Mouse (Mus musculus) forebrain, postnatal 0 days (tissue): ENCODE data around the gene Btf3l4. TPM values are rescaled to one million over a fixed set of nuclear protein-coding genes. Genes with fewer than 3 reads are reported as not detected.

Source experiments
- ATAC-seq: fragments of 200-750 bp; cut with Nextera tagmentation; 2 replicates; pipeline ENCODE4 v1.8.0; 2017; ENCODE audit warnings: mild to moderate bottlenecking, moderate library complexity
- DNase-seq: peaks from one replicate; pipeline ENCODE4 v3.0.0-alpha.2; 2015
- H3K27ac ChIP-seq: fragments of 300-500 bp; sonication (generic); 2 replicates; pipeline ENCODE4 v1.5.1; 2014; ENCODE audit warnings: low read depth, mild to moderate bottlenecking, antibody characterized with exemption, low read length, moderate library complexity, mixed read lengths
- H3K27me3 ChIP-seq: fragments of 300-500 bp; sonication (generic); 2 replicates; pipeline ENCODE4 v1.6.1; 2014; ENCODE audit warnings: mild to moderate bottlenecking, low read length, mixed read lengths; ENCODE audit not compliant: insufficient read depth
- H3K36me3 ChIP-seq: fragments of 300-500 bp; sonication (generic); 2 replicates; pipeline ENCODE4 v1.6.1; 2014; ENCODE audit warnings: mild to moderate bottlenecking, moderate library complexity; ENCODE audit not compliant: insufficient read depth
- H3K4me1 ChIP-seq: fragments of 300-500 bp; sonication (generic); 2 replicates; pipeline ENCODE4 v1.6.1; 2014; ENCODE audit warnings: antibody characterized with exemption; ENCODE audit not compliant: insufficient read depth
- H3K4me2 ChIP-seq: fragments of 300-500 bp; sonication (generic); 2 replicates; pipeline ENCODE4 v1.6.1; 2014; ENCODE audit warnings: low read depth, mild to moderate bottlenecking, moderate library complexity
- H3K4me3 ChIP-seq: fragments of 300-500 bp; sonication (generic); 2 replicates; pipeline ENCODE4 v1.5.1; 2014; ENCODE audit warnings: low read depth, low read length, mixed read lengths
- H3K9ac ChIP-seq: fragments of 300-500 bp; sonication (generic); 2 replicates; pipeline ENCODE4 v1.6.1; 2014; ENCODE audit warnings: mild to moderate bottlenecking
- H3K9me3 ChIP-seq: fragments of 300-500 bp; sonication (generic); 2 replicates; pipeline ENCODE4 v1.6.1; 2016; ENCODE audit warnings: low read length
- CTCF ChIP-seq: sonication (generic); IDR thresholded peaks from 2 replicates; pipeline ENCODE4 v1.5.1; 2016; ENCODE audit warnings: antibody characterized with exemption, control low read depth, low read depth
- WGBS: fragments of 180-500 bp; shearing (Covaris S2); extraction: QIAGEN DNeasy Blood & Tissue Kit; methylation state at CpG from one replicate; pipeline ENCODE4 v1.1.7; 2014; 5-methylcytosine and 5-hydroxymethylcytosine counted together
- polyA plus RNA-seq: library from polyadenylated mRNA; unstranded; fragments of >200 nt; fragmentation: Nextera tagmentation; extraction: Ambion mirVana; gene quantifications from 2 replicates; pipeline ENCODE4 v1.2.1, GENCODE M21; 2015
- total RNA-seq: library from RNA; depleted of rRNA; stranded (reverse); fragments of >200 nt; gene quantifications from 2 replicates; pipeline ENCODE4 v1.2.3, GENCODE M21; 2014

Btf3l4 gene
- total and polyA plus RNA-seq, 2 experiments from 2014 or later, result 164 to 186 TPM

GRCm38 (mm10) chr4:108811550-108811949 is 21.9 kb downstream of the Btf3l4 start:
- Histone ChIP-seq H3K9me3 (no peaks in the 10 kb centered on the region), H3K36me3 (peaks cover 10% of the 10 kb centered on the region; the same call in 1 of the 2 replicates), H3K4me1 (no peaks in the 10 kb centered on the region), H3K27me3 (no peaks in the 10 kb centered on the region), H3K4me2 (no peak overlapping the region), H3K27ac (no peak overlapping the region), H3K9ac (no peak overlapping the region), H3K4me3 (no peak overlapping the region)
- TF ChIP-seq CTCF, result no peak
- ATAC-seq (peak; percentile 36), DNase-seq (no peak)
- 67% methylated on average over 6 of the region's 6 CpGs for WGBS

- ATAC-seq (0 out of 2 replicates have a peak, but pooled peaks have one; percentile 20), DNase-seq (no peak)
- no peak overlapping the region for H3K4me2 ChIP-seq
- no peaks in the 10 kb centered on the region for H3K27me3 ChIP-seq
- H3K9me3 ChIP-seq, result no peaks in the 10 kb centered on the region
- TF ChIP-seq CTCF, result no peak
- peaks cover 10% of the 10 kb centered on the region; the same call in 1 of the 2 replicates for H3K36me3 ChIP-seq
- no peak overlapping the region for H3K9ac ChIP-seq
- no peak overlapping the region for H3K4me3 ChIP-seq
- 71% methylated on average over 4 of the region's 4 CpGs for WGBS
- no peak overlapping the region for H3K27ac ChIP-seq
- no peaks in the 10 kb centered on the region for H3K4me1 ChIP-seq
Observed at GRCm38 (mm10) chr4:108811142-108811541, 22.3 kb downstream of the Btf3l4 start.

GRCm38 (mm10) chr4:108803535-108803934 is 29.9 kb downstream of the Btf3l4 start:
- Histone ChIP-seq H3K27me3 (no peaks in the 10 kb centered on the region), H3K36me3 (no peaks in the 10 kb centered on the region), H3K27ac (no peak overlapping the region), H3K4me3 (no peak overlapping the region), H3K9me3 (no peaks in the 10 kb centered on the region), H3K4me1 (no peaks in the 10 kb centered on the region), H3K4me2 (no peak overlapping the region), H3K9ac (no peak overlapping the region)
- WGBS, result 74% methylated on average over 2 of the region's 2 CpGs
- ATAC-seq, result no peak
- TF ChIP-seq CTCF, result no peak
- DNase-seq, result no peak

GRCm38 (mm10) chr4:108798083-108798830 is 35.2 kb downstream of the Btf3l4 start:
- WGBS, result 53% methylated on average over 2 of the region's 2 CpGs
- DNase-seq (peak; percentile 69), ATAC-seq (peak; percentile 63)
- H3K4me1 ChIP-seq, result no peaks in the 10 kb centered on the region
- no peaks in the 10 kb centered on the region for H3K9me3 ChIP-seq
- no peak overlapping the region for H3K27ac ChIP-seq
- H3K4me2 ChIP-seq, result no peak overlapping the region
- no peaks in the 10 kb centered on the region for H3K36me3 ChIP-seq
- H3K9ac ChIP-seq, result no peak overlapping the region
- peak; percentile 72 for TF ChIP-seq CTCF
- H3K4me3 ChIP-seq, result no peak overlapping the region
- no peaks in the 10 kb centered on the region for H3K27me3 ChIP-seq

- H3K36me3 ChIP-seq, result no peaks in the 10 kb centered on the region
- H3K4me3 ChIP-seq, result no peak overlapping the region
- H3K4me2 ChIP-seq, result no peak overlapping the region
- no peak overlapping the region for H3K27ac ChIP-seq
- WGBS, result 75% methylated on average over 4 of the region's 4 CpGs
- TF ChIP-seq CTCF, result no peak
- no peaks in the 10 kb centered on the region for H3K9me3 ChIP-seq
- ATAC-seq (no peak), DNase-seq (no peak)
- H3K27me3 ChIP-seq, result no peaks in the 10 kb centered on the region
- no peaks in the 10 kb centered on the region for H3K4me1 ChIP-seq
- no peak overlapping the region for H3K9ac ChIP-seq
Observed at GRCm38 (mm10) chr4:108796701-108797100, 36.7 kb downstream of the Btf3l4 start.

- H3K36me3 ChIP-seq, result no peaks in the 10 kb centered on the region
- no peak for TF ChIP-seq CTCF
- no peaks in the 10 kb centered on the region for H3K4me1 ChIP-seq
- no peak overlapping the region for H3K4me2 ChIP-seq
- no peaks in the 10 kb centered on the region for H3K9me3 ChIP-seq
- DNase-seq (no peak), ATAC-seq (no peak)
- no peak overlapping the region for H3K9ac ChIP-seq
- H3K4me3 ChIP-seq, result no peak overlapping the region
- 50% methylated on average over 1 of the region's 1 CpGs for WGBS
- no peak overlapping the region for H3K27ac ChIP-seq
- no peaks in the 10 kb centered on the region for H3K27me3 ChIP-seq
Observed at GRCm38 (mm10) chr4:108793941-108794340, 39.5 kb downstream of the Btf3l4 start.

GRCm38 (mm10) chr4:108790507-108790906 is 42.9 kb downstream of the Btf3l4 start:
- Histone ChIP-seq H3K4me2 (no peak overlapping the region), H3K27me3 (no peaks in the 10 kb centered on the region), H3K4me1 (no peaks in the 10 kb centered on the region), H3K9ac (no peak overlapping the region), H3K27ac (no peak overlapping the region), H3K9me3 (no peaks in the 10 kb centered on the region), H3K36me3 (no peaks in the 10 kb centered on the region), H3K4me3 (no peak overlapping the region)
- no peak for DNase-seq
- no peak for TF ChIP-seq CTCF
- no peak for ATAC-seq
- 74% methylated on average over 1 of the region's 1 CpGs for WGBS
